Mouse (Mus musculus) urinary bladder, adult 18-20 months (tissue): Measurements from ENCODE around the gene Atf6.

Source experiments
- DNase-seq, 2 experiments: peaks; one replicate each; pipeline ENCODE4 v3.0.0; 2022; ENCODE audit warnings: low spot score in 2 of 2, mixed read lengths in 2 of 2

Atf6 gene

DNA sequence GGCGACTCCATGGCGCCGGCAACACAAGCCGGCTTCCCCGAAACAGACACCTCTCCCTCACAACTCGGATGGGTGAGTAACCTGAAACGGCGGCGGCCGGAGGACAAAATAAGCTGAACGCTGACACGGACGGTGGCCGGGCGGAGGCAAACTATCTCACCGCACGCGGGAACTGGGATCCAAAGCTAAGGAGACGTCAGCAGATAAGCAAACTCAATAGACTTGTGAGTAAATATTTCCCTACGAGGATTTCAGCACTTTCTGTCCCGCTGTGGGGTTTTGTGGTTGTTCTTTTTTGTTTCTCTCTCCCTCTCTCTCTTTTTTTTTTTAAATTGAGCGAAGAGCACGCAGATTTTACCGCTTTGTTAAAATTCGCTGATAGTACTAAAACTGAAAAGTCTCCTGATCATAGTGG is at the start of gene Atf6:
Gene Atf6, minus strand, starts transcription at position 81 of the 415 bp plus-strand sequence.
- peak; percentile 95 to 99 for DNase-seq

- no peak for DNase-seq
Observed at GRCm38 (mm10) chr1:170915657-170916056, 48.1 kb upstream of the Atf6 start.

GRCm38 (mm10) chr1:170912891-170913615 is 45.5 kb upstream of the Atf6 start, which contains the start of gene Fcrlb:
Gene Fcrlb (minus strand): TSS chr1:170912941.
- DNase-seq = no peak

GRCm38 (mm10) chr1:170911907-170912660 is 44.5 kb upstream of the Atf6 start:
- no peak for DNase-seq

DNA sequence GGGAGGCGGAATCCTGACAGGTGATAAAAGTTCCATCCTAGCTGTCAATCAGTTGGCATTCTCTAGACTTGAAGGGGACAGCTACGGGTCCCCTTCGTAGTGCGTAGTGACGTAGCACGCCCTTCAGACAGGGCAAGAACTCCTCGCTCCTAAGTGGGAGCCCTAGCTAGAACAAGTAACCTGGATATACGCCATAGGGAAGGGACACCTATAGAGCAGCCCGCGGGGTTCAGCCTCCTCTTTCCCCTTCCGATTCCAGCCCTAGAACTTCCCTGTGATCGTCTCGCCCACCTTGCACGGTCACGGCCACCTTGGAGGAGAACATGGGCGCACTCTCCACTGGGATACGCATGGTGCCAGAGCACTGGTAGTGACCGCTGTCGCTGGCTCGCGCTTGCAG is 40.8 kb upstream of the Atf6 start:
- DNase-seq = no peak

DNA sequence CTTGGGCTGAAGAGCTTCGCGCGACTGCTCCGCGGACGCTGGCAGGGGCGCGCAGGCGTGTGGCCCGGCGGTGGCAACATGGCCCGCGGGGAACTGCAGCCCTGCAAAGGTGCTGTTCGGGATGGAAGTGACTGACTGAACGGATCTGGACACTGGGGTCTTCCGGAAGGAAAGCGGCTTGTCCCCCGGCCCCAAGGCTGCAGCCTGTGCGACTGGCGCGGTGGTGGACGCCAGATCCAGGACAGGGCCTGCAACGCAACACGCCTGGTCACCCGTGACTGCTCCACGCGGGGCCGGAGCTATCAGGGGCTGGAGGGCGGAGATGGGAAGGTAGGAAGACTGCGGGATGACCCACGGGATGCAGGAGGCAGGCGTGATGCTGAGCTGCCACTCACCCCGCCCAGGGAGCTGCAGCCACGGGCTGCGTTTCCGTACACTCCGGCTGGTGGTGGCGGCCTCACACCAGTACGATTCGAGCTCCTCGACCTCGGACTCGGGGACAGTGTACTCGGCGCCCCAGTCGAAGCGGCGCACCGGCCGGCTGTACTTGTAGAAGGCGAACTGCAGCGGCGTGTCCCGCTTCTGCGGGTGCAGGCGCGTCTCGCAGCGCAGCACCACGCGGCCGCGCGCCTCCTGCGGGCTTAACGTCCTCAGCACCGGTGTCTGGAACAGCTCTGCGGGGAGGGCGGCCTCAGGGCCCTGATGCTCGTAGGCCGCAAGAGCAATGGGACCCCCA is 40.1 kb upstream of the Atf6 start:
- no peak for DNase-seq

DNA sequence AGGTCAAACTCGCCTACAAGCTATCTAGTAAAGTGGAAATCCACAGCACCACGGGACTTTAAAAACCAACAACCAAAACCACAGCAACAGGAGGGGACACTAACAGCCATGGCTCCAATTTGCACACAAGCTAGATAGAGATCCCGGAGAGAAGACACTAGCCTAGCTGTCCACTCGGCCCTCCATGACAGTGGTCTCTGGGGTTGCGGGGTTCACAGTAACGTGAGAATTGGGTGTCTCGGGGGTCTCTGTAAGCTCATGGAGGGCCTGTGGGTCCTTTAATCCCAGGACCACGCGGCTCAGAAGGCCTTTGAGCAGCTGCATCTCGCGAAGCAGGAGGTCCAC is 39.5 kb upstream of the Atf6 start:
- DNase-seq = no peak

DNA sequence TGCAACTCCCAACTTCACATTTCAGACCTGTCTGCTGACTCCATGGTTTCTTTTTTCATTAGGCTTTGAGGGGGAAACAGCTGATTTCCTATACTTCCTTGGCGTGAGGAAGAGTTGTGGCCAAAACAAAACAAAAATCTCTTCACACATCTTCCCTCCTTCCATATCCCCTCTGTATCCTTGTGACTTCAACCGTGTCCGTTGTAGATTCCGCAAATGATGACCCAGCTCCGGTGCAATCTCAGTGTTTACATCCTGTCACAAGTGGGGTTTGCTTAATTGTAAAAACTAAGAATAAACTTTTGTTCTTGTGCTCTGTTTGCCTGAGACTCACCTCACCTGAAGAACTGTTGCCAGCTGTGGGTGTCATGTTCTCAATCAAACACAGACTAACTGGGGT is 35.9 kb upstream of the Atf6 start:
- no peak for DNase-seq

DNA sequence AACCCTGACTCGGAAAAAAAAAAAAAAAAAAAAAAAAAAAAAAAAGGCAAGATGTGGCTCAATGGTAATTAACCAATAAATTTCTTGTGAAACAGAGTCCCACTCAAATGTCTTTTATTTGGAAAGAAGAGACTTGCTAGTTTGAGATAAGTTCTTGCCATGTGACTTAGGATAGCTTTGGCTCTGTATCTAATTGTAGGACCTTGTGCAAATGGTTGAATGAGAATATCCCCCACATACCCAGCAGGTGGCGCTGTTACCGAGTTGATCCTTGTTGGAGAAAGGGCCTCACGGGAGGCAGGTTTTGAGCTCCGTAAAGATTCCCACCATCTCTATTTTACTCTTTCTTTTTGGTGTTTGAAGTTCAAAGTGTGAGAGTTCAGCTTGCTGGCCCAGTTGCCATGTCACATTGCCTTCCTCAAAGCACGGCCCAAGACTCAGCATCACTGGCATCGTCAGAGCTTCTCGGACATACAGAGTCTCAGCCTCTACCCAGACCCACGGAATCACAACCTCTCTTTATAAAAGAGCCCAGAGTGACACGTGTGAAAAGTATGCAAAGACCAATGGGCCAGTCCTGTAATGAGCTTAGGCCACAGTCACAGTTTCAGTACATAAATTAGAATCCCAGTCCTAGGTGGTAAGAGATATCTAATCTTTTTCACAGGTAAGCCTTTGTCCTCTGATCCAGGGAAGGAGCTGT is 34.1 kb upstream of the Atf6 start:
- DNase-seq = peak; percentile 60 to 68

DNA sequence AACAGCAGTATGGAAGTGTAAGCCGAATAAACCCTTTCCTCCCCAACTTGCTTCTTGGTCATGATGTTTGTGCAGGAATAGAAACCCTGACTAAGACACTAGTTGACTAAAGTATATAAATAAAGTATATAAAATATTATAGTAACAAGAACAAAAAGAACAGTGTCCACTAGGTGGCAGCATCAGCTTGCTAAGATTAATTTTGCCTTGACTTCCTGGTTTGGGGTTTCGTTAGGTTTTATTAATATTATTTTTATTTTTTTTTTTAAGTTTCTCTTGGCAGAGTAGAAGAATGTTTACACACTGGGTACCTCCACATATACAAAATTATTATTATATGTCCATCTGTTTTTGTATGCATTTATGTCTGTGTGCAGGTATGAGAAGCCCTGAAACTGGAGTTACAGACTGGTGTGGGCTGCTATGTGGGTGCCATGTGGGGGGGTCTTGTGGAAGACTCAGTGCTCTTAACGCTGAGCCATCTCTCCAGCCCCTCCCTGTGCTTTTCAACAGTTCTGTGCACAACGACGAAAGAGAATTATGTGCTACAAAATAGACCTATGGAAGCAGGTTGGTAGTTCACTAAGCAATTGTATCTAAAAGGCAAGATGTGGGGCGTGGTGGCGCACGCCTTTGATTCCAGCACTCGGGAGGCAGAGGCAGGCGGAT is 33.4 kb upstream of the Atf6 start:
- DNase-seq = peak in 1 of 2 experiments; percentile 19

DNA sequence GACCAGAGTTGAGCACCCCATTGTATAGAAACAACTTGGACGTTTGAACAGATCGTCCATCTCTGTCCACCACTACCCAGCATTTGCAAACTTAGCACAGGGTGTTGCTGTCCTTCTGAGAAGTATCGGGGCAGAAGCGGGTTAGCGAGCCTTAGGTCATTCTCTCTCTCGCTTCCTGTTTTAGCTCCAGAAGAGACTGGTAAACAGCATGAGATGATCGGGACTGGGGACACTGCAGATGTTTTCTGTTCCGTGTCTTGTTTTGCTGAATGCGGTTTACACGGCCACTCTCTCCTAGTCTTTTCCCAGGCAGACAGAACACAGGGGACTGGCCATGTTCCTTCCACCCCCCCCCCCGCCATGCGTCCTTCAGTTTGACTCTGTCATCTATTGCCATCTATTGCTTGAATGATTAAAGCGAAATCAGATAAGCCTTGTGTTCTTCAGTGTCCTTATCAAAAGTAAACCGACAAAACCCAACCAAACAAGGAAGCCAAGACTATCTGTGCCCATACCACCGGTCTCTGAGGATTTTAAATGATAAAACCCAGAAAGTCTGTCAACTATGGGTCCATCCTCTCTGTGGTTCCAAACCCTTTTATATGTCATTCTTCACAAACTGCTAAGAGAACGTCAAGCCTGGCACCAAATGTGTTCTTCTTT is 31.0 kb upstream of the Atf6 start:
- DNase-seq = no peak

GRCm38 (mm10) chr1:170896651-170897281 is 29.2 kb upstream of the Atf6 start:
- no peak for DNase-seq

DNA sequence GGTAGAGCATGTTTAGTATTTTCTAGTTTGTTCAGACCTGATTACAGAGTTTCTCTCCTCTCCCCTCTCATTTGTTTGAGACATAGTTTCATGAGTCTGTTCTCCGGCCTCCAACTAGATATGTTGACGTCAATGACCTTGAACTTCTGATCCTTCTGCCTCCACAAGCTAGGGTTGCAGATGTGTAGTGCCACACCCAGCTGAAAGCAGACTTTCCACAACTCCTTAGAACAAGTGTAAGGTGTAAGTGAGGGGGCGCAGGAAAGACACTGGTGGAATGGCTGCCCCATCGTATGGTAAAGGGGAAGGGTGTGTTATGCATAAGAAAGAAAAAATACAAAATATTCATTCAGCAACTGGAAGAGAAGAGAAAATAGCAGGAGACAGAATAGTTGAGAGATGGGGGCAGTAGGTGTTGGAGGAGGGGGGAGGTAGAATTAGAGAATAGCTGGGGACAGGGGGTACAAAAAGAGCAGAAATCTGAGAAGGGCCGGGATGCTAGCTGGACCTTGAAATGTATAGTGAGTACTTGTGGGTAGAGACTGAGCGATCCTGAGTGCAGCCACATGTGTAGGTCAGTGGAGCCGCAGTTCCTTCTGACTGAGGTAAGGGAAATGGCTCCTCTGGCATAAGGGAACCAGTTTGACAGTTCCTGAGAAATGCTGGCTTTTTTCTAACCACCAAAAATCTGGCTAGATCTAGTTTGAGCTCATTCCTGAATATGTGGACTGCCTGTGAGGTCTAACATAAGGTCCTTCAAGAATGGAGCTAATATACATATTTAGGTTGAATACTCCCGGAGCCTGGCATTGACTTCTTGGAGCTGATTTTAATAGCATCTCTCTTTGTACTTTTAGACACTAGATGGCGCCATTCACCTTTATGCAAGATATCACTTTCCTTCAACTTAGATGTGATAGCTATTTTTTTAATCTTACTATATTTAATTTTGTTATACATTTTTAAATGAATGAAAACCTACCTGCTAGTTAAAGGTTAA is 27.3 kb upstream of the Atf6 start:
- DNase-seq = no peak

DNA sequence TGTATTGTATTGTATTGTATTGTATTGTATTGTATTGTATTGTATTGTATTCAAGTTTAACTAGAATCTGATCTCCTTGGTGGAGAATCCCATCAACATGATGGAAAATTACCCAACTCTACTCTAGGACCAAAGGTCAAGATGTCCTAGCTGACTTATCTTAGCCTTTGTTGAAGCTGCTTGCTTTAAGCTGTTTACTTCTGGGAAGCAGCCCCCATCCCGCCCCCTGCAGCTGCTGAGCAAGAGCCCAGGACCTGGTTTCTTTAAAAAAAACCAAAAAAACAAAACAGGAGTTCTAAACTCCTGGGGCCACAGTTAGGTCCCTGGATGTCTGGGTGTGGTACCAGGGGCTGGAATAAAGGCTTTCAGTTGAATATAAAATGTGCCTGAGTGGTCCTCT is 24.7 kb upstream of the Atf6 start:
- no peak for DNase-seq

- DNase-seq = no peak
Observed at GRCm38 (mm10) chr1:170891646-170892045, 24.1 kb upstream of the Atf6 start.

- DNase-seq = no peak
Observed at GRCm38 (mm10) chr1:170889310-170889709, 21.7 kb upstream of the Atf6 start.

- no peak for DNase-seq
Observed at GRCm38 (mm10) chr1:170886044-170886458, 18.5 kb upstream of the Atf6 start.

- DNase-seq = peak; percentile 78 to 80
Observed at GRCm38 (mm10) chr1:170884978-170885561, 17.5 kb upstream of the Atf6 start, which contains the start of the genes Gm26620 and Dusp12. Gene Gm26620 (plus strand): TSS chr1:170885065. Gene Dusp12 (minus strand): TSS chr1:170885540.
